Mouse (Mus musculus) limb, embryonic 11.5 days (tissue): ENCODE results near the gene Pcgf6. TPM values are rescaled to one million over a fixed set of nuclear protein-coding genes. Genes with fewer than 3 reads are reported as not detected.

Experiments
- ATAC-seq: fragments of 200-750 bp; cut with Nextera tagmentation; 2 replicates; pipeline ENCODE4 v1.8.0; 2017; ENCODE audit warnings: low read depth; ENCODE audit not compliant: insufficient number of reproducible peaks, low FRiP score, low TSS enrichment
- DNase-seq: peaks from one replicate; pipeline ENCODE4 v3.0.0-alpha.2; 2015; ENCODE audit warnings: low spot score
- H3K27ac ChIP-seq: fragments of 300-500 bp; sonication (generic); replicated peaks from 2 replicates; pipeline ENCODE4 v1.5.1; 2014; ENCODE audit warnings: low read depth, mild to moderate bottlenecking, low read length
- H3K27me3 ChIP-seq: fragments of 300-500 bp; sonication (generic); 2 replicates; pipeline ENCODE4 v1.6.1; 2014; ENCODE audit warnings: mild to moderate bottlenecking, low read length, mixed read lengths; ENCODE audit not compliant: control insufficient read depth, insufficient read depth
- H3K36me3 ChIP-seq: fragments of 300-500 bp; sonication (generic); 2 replicates; pipeline ENCODE4 v1.6.1; 2014; ENCODE audit warnings: mild to moderate bottlenecking, low read length, moderate library complexity, mixed read lengths; ENCODE audit not compliant: control insufficient read depth, insufficient read depth
- H3K4me1 ChIP-seq: fragments of 300-500 bp; sonication (generic); 2 replicates; pipeline ENCODE4 v1.6.1; 2014; ENCODE audit warnings: low read length, mixed read lengths; ENCODE audit not compliant: control insufficient read depth, insufficient read depth
- H3K4me2 ChIP-seq: fragments of 300-500 bp; sonication (generic); 2 replicates; pipeline ENCODE4 v1.6.1; 2014; ENCODE audit warnings: low read depth, mild to moderate bottlenecking, moderate library complexity; ENCODE audit not compliant: severe bottlenecking
- H3K4me3 ChIP-seq: fragments of 300-500 bp; sonication (generic); 2 replicates; pipeline ENCODE4 v1.5.1; 2014; ENCODE audit warnings: low read depth, low read length
- H3K9ac ChIP-seq: fragments of 300-500 bp; sonication (generic); 2 replicates; pipeline ENCODE4 v1.6.1; 2014; ENCODE audit warnings: mild to moderate bottlenecking, low read length
- H3K9me3 ChIP-seq: fragments of 300-500 bp; sonication (generic); 2 replicates; pipeline ENCODE4 v1.6.1; 2016; ENCODE audit warnings: low read length; ENCODE audit not compliant: control insufficient read depth
- WGBS: fragments of 180-500 bp; shearing (Covaris S2); extraction: QIAGEN DNeasy Blood & Tissue Kit; methylation state at CpG from one replicate; pipeline ENCODE4 v1.1.7; 2014; 5-methylcytosine and 5-hydroxymethylcytosine counted together
- polyA plus RNA-seq: library from polyadenylated mRNA; unstranded; fragments of >200 nt; fragmentation: Nextera tagmentation; extraction: Ambion mirVana; gene quantifications from 2 replicates; pipeline ENCODE4 v1.2.1, GENCODE M21; 2014

Pcgf6 gene
- polyA plus RNA-seq, 1 experiment from 2014 or later: 36.5 TPM

DNA sequence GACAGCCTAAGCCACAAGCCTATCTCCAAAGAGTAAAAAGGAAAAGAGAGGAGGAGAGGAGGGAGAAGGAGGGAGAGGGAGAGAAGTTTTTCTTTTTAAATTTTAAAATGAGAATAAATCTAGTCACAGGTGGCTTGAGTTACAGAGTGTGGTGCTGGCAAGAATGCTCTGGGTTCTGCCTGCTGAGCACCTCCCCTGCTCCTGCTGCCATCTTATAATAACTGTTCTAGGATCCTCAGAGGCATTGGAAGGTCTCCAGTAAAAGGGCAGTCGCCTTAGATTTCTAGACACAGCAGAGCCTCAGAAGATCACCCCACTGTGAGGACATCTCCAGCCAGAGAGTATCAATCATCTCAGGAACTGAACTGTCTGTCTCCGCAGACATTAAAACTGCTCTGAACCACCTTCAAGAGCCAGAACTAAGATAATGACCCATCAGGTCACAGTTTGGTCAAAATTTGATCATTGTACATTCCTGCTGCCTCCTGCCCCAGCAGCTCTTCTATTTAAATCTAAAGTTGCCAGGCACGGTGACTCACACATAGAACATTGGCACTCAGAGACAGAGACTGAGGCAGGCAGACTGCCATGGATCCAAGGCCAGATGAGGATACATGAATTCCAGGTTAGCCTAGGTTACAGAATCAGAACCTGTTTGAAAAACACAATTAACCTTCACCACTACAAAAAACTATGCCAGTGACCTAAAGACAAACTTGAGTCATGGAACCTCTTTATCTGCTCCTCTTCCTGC, 9.8 kb downstream of the Pcgf6 start:
- Histone ChIP-seq H3K27ac (no peak overlapping the region), H3K4me1 (no peaks in the 10 kb centered on the region), H3K9me3 (no peaks in the 10 kb centered on the region), H3K4me2 (no peak overlapping the region), H3K27me3 (no peaks in the 10 kb centered on the region), H3K36me3 (peaks cover 5% of the 10 kb centered on the region; the same call in 1 of the 2 replicates), H3K4me3 (no peak overlapping the region), H3K9ac (no peak overlapping the region)
- DNase-seq (no peak), ATAC-seq (no peak)
- 86% methylated on average over 3 of the region's 3 CpGs for WGBS

DNA sequence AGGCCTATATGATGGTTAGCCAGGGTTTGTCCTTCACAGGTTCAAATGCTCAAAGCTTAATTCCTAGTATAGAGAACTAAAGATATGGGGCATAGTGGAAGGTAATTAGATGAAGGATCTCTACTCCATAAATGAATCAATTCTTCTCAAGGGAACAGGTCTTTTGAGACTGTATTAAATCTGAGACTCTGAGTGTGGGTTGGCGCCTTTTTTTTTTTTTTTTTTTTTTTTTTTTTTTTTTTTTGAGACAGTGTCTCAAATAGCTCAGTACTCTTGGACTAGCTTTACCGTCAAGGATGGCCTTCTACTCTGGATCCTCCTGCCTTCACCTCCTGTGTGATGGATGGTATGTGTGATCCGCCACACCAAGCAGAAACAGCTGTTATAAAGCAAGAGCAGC, 14.1 kb downstream of the Pcgf6 start:
- ATAC-seq (no peak), DNase-seq (no peak)
- no peak overlapping the region for H3K9ac ChIP-seq
- no peaks in the 10 kb centered on the region for H3K4me1 ChIP-seq
- H3K4me2 ChIP-seq: no peak overlapping the region
- no peaks in the 10 kb centered on the region for H3K27me3 ChIP-seq
- H3K4me3 ChIP-seq: no peak overlapping the region
- 91% methylated on average over 3 of the region's 3 CpGs for WGBS
- H3K27ac ChIP-seq: no peak overlapping the region
- H3K36me3 ChIP-seq: peaks cover 6% of the 10 kb centered on the region; the same call in 1 of the 2 replicates
- H3K9me3 ChIP-seq: no peaks in the 10 kb centered on the region

DNA sequence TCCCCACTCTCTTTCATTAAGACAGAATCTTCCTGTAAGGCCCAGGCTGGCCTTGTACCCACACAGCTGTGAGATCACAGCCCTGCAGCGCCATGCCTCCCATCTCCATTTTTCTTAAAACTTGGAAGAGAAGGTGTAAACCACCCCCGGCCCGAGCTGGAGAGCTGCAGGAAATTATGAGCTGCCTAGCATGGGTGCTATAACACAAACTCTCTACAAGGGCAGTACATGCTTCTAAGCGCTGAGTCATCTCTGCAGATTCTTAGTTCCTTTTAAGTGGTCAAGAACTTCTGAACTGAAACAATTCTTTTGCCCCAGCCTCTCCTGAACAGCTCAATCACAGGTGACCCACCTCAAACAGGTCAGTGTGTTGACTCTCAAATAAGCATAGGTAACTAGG, 15.8 kb downstream of the Pcgf6 start:
- Histone ChIP-seq H3K4me2 (no peak overlapping the region), H3K9ac (no peak overlapping the region), H3K27me3 (no peaks in the 10 kb centered on the region), H3K36me3 (peaks cover 6% of the 10 kb centered on the region; the same call in 1 of the 2 replicates), H3K9me3 (no peaks in the 10 kb centered on the region), H3K4me3 (no peak overlapping the region), H3K4me1 (no peaks in the 10 kb centered on the region), H3K27ac (no peak overlapping the region)
- DNase-seq: no peak
- ATAC-seq: no peak
- WGBS: 93% methylated on average over 4 of the region's 4 CpGs

DNA sequence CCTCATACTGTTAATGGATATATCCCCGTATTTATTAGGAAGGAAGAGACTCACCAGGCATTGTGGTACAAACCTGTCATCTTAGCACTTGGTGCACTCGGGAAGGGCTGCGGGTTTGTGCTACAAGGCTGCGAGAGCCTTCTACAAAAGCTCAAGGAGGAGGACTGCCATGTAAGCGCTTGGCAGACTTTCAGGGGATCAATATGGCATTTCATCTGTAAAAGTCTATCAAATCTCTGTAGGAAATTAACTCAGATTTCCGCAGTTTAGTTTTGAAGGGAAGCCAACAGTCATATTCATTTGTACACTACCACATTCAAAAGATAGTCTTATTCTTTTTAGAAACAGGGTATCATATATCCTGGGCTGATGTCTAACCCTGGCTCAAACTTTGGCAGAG, 18.9 kb downstream of the Pcgf6 start:
- no peak overlapping the region for H3K27ac ChIP-seq
- peaks cover 4% of the 10 kb centered on the region; the same call in 1 of the 2 replicates for H3K36me3 ChIP-seq
- 91% methylated on average over 6 of the region's 6 CpGs for WGBS
- no peak for ATAC-seq
- no peaks in the 10 kb centered on the region for H3K27me3 ChIP-seq
- no peaks in the 10 kb centered on the region for H3K4me1 ChIP-seq
- H3K4me3 ChIP-seq: no peak overlapping the region
- no peaks in the 10 kb centered on the region for H3K9me3 ChIP-seq
- no peak overlapping the region for H3K9ac ChIP-seq
- H3K4me2 ChIP-seq: no peak overlapping the region
- no peak for DNase-seq

DNA sequence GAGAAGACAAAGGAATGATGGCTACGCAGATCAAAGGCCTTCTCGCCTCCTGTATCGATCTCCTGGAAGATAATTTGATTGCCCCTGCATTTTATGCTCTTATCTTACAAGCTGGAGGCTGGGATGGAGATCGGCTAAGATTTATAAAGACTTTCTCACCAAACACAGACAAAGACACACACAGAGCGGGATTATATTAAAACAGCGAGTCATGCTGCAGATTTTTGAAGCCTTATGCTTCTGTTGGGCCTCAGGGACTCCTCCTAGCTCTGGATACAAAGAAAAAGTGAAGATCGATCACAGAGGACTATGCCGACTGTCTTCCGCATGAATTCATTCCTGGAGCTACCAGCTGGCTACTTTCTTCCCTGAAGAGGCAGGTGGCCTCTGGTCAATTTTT, 20.9 kb downstream of the Pcgf6 start:
- DNase-seq: no peak

DNA sequence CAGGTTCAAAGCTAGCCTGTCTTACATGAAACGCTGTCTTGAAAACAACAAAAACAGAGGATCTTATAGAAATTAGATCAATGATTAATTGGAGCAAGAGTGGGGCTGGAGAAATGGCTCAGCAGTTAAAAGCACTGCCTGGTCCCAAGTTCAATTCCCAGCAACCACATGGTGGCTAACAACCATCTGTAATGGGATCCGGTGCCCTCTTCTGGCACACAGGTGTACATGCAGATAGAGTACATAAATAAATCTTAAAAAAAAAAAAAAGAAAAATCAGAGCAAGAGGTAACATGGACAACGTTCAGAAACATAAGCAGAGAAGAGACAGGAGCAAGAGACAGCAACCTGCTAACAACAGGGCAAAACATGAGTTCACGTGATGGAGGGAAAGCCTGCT, 24.2 kb downstream of the Pcgf6 start:
- Histone ChIP-seq H3K36me3 (no peaks in the 10 kb centered on the region), H3K9me3 (no peaks in the 10 kb centered on the region), H3K27me3 (no peaks in the 10 kb centered on the region), H3K9ac (no peak overlapping the region), H3K4me3 (no peak overlapping the region), H3K4me2 (no peak overlapping the region), H3K27ac (no peak overlapping the region), H3K4me1 (no peaks in the 10 kb centered on the region)
- DNase-seq (no peak), ATAC-seq (no peak)
- 83% methylated on average over 4 of the region's 4 CpGs for WGBS

More for the DNA sequence above, 20.9 kb downstream of the Pcgf6 start:
- Histone ChIP-seq H3K4me2 (no peak overlapping the region), H3K9ac (no peak overlapping the region), H3K27me3 (no peaks in the 10 kb centered on the region), H3K27ac (no peak overlapping the region), H3K4me1 (no peaks in the 10 kb centered on the region), H3K36me3 (peaks cover 4% of the 10 kb centered on the region; the same call in 1 of the 2 replicates), H3K4me3 (no peak overlapping the region), H3K9me3 (no peaks in the 10 kb centered on the region)
- WGBS: 85% methylated on average over 9 of the region's 9 CpGs
- ATAC-seq: no peak

DNA sequence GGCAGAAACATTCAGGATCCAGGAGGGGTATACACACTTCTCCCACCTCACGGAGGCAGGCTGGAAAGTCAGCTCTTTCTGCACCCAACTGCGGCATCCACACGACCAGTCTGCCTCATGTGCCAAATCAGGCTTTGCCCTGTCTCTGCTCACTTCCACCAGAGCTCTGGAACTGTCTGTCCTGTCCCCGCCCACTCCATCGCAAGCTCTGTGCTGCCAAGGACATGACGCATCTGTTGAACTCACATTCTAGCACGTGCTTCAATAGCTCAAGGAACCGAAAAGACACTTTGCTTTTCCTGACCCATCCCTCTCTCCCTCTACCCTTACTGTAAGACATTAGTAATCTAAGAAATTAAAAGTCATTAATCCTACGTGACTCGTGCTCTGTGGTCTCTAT, 25.8 kb downstream of the Pcgf6 start:
- 83% methylated on average over 10 of the region's 10 CpGs for WGBS
- ATAC-seq: no peak

DNA sequence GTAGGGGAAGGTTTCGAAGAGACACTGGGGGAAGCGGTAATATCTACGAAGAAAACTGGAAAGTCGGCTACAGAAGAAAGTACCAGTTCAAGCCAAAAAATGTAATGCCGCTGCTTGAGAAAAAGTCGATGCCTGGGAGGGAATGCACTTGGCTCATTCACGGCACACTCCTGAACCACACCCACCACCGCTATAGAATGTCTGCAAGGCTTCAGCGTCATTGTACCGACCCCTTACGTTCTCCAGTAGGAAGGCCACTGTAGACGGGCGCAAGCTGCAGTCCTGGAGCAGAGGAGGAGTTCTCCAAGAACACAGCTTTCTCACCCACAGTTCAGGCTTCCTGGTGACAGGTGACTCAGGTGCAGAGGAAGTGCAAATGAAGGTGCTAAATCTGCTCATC, 27.2 kb downstream of the Pcgf6 start:
- Histone ChIP-seq H3K27me3 (no peaks in the 10 kb centered on the region), H3K4me3 (no peak overlapping the region), H3K4me2 (no peak overlapping the region), H3K27ac (no peak overlapping the region), H3K9ac (no peak overlapping the region), H3K9me3 (no peaks in the 10 kb centered on the region), H3K4me1 (0 out of 2 replicates have a peak, but pooled peaks cover 2% of the 10 kb centered on the region), H3K36me3 (no peaks in the 10 kb centered on the region)
- WGBS: 88% methylated on average over 13 of the region's 13 CpGs
- ATAC-seq: no peak
- DNase-seq: no peak

More for the DNA sequence above, 25.8 kb downstream of the Pcgf6 start:
- H3K36me3 ChIP-seq: no peaks in the 10 kb centered on the region
- no peak overlapping the region for H3K9ac ChIP-seq
- no peak for DNase-seq
- H3K4me1 ChIP-seq: no peaks in the 10 kb centered on the region
- H3K4me2 ChIP-seq: no peak overlapping the region
- no peak overlapping the region for H3K4me3 ChIP-seq
- no peaks in the 10 kb centered on the region for H3K9me3 ChIP-seq
- no peak overlapping the region for H3K27ac ChIP-seq
- no peaks in the 10 kb centered on the region for H3K27me3 ChIP-seq

DNA sequence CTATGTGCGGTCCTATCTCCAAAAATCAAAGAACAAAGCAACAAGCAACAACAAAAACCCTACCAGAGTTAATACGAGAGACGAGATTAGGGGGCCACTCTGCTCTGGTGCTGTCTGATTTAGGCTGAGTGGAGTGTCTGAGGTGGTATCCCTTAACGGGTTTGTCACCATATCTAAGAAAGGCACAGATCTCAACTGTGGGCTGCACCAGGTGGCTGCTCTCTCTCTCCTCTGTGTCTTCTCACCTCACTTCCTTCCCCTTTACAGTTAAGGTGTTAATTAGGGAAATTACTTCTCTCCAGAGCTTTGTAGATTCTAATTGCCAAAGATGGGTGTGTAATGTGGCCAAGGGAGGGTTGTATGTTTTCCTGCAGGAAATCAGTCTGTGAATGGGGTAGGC, 28.0 kb downstream of the Pcgf6 start:
- 86% methylated on average over 4 of the region's 4 CpGs for WGBS
- H3K9me3 ChIP-seq: no peaks in the 10 kb centered on the region
- ATAC-seq: no peak

More for the DNA sequence above, 28.0 kb downstream of the Pcgf6 start:
- Histone ChIP-seq H3K4me2 (no peak overlapping the region), H3K4me1 (0 out of 2 replicates have a peak, but pooled peaks cover 2% of the 10 kb centered on the region), H3K27me3 (peaks cover 7% of the 10 kb centered on the region), H3K4me3 (no peak overlapping the region), H3K36me3 (no peaks in the 10 kb centered on the region), H3K9ac (no peak overlapping the region), H3K27ac (no peak overlapping the region)
- no peak for DNase-seq
